Mouse (Mus musculus): ENCODE measurements around the gene Hat1.
"Not testable (repeated sequence)": the region's sequence is repeated elsewhere in the genome, so short reads cannot be mapped to it uniquely, and the experiment has no call there.

Gene Hat1

GRCm38 (mm10) chr2:71388951-71389763 is at the start of gene Hat1:
TSS of gene Hat1 (plus strand) at chr2:71388958.
- DNase-seq (ENCODE audit: low spot score in 2 of 2) = peak; percentile 88 to 92

- no peak for DNase-seq (ENCODE audit: low spot score in 2 of 2)
Observed at GRCm38 (mm10) chr2:71340126-71340525, 48.6 kb upstream of the Hat1 start.

- DNase-seq (ENCODE audit: low spot score in 2 of 2) = no peak
Observed at GRCm38 (mm10) chr2:71343884-71344640, 44.7 kb upstream of the Hat1 start.

GRCm38 (mm10) chr2:71347160-71347559 is 41.6 kb upstream of the Hat1 start:
- no peak for DNase-seq (ENCODE audit: low spot score in 2 of 2)

- no peak for DNase-seq (ENCODE audit: low spot score in 2 of 2)
Observed at GRCm38 (mm10) chr2:71347732-71348490, 40.8 kb upstream of the Hat1 start.

- no peak for DNase-seq (ENCODE audit: low spot score in 2 of 2)
Observed at GRCm38 (mm10) chr2:71349511-71349910, 39.2 kb upstream of the Hat1 start.

- DNase-seq (ENCODE audit: low spot score in 2 of 2) = no peak
Observed at GRCm38 (mm10) chr2:71350181-71350580, 38.6 kb upstream of the Hat1 start.

GRCm38 (mm10) chr2:71350904-71351726 is 37.6 kb upstream of the Hat1 start:
- no peak for DNase-seq (ENCODE audit: low spot score in 2 of 2)

- no peak for DNase-seq (ENCODE audit: low spot score in 2 of 2)
Observed at GRCm38 (mm10) chr2:71351727-71351987, 37.1 kb upstream of the Hat1 start.

GRCm38 (mm10) chr2:71353306-71354054 is 35.3 kb upstream of the Hat1 start:
- no peak for DNase-seq (ENCODE audit: low spot score in 2 of 2)

GRCm38 (mm10) chr2:71354055-71354425 is 34.7 kb upstream of the Hat1 start:
- DNase-seq (ENCODE audit: low spot score in 2 of 2) = no peak

GRCm38 (mm10) chr2:71358347-71358746 is 30.4 kb upstream of the Hat1 start:
- DNase-seq (ENCODE audit: low spot score in 2 of 2) = no peak

- DNase-seq (ENCODE audit: low spot score in 2 of 2) = no peak
Observed at GRCm38 (mm10) chr2:71360192-71360591, 28.6 kb upstream of the Hat1 start.

- DNase-seq (ENCODE audit: low spot score in 2 of 2) = no peak
Observed at GRCm38 (mm10) chr2:71366618-71367124, 22.1 kb upstream of the Hat1 start.

- DNase-seq (ENCODE audit: low spot score in 2 of 2) = peak; percentile 60 to 76
Observed at GRCm38 (mm10) chr2:71367125-71367880, 21.5 kb upstream of the Hat1 start, which contains the start of gene Slc25a12. TSS of gene Slc25a12 (minus strand) at chr2:71367749.

GRCm38 (mm10) chr2:71368086-71368485 is 20.7 kb upstream of the Hat1 start:
- no peak for DNase-seq (ENCODE audit: low spot score in 2 of 2)

GRCm38 (mm10) chr2:71371790-71372189 is 17.0 kb upstream of the Hat1 start:
- DNase-seq (ENCODE audit: low spot score in 2 of 2) = no peak

GRCm38 (mm10) chr2:71372261-71372660 is 16.5 kb upstream of the Hat1 start:
- not testable (repeated sequence) for DNase-seq (ENCODE audit: low spot score in 2 of 2)

- DNase-seq (ENCODE audit: low spot score in 2 of 2) = no peak
Observed at GRCm38 (mm10) chr2:71374275-71375155, 14.2 kb upstream of the Hat1 start.
